Mouse (Mus musculus) hindbrain, embryonic 16.5 days (tissue): ENCODE data around the gene Agtrap. TPM values are rescaled to one million over a fixed set of nuclear protein-coding genes. Genes with fewer than 3 reads are reported as not detected.

Source experiments
- ATAC-seq: fragments of 200-750 bp; cut with Nextera tagmentation; 2 replicates; pipeline ENCODE4 v1.8.0; 2017; ENCODE audit warnings: moderate TSS enrichment, moderate library complexity
- H3K27ac ChIP-seq: fragments of 300-500 bp; sonication (generic); 2 replicates; pipeline ENCODE4 v1.5.1; 2014; ENCODE audit warnings: low read depth, mild to moderate bottlenecking, control low read depth, low read length, moderate library complexity
- H3K27me3 ChIP-seq: fragments of 300-500 bp; sonication (generic); replicated peaks from 2 replicates; pipeline ENCODE4 v1.6.1; 2014; ENCODE audit warnings: low read length; ENCODE audit not compliant: control insufficient read depth, insufficient read depth
- H3K36me3 ChIP-seq: fragments of 300-500 bp; sonication (generic); 2 replicates; pipeline ENCODE4 v1.6.1; 2014; ENCODE audit warnings: mild to moderate bottlenecking, low read length, moderate library complexity, mixed read lengths; ENCODE audit not compliant: control insufficient read depth, insufficient read depth
- H3K4me1 ChIP-seq: fragments of 300-500 bp; sonication (generic); 2 replicates; pipeline ENCODE4 v1.6.1; 2014; ENCODE audit warnings: low read depth, low read length; ENCODE audit not compliant: control insufficient read depth, insufficient read depth
- H3K4me2 ChIP-seq: fragments of 300-500 bp; sonication (generic); 2 replicates; pipeline ENCODE4 v1.6.1; 2014; ENCODE audit warnings: mild to moderate bottlenecking, low read length, control low read depth, moderate library complexity
- H3K4me3 ChIP-seq: fragments of 300-500 bp; sonication (generic); 2 replicates; pipeline ENCODE4 v1.5.1; 2014; ENCODE audit warnings: mild to moderate bottlenecking, low read length, control low read depth, moderate library complexity
- H3K9ac ChIP-seq: fragments of 300-500 bp; sonication (generic); 2 replicates; pipeline ENCODE4 v1.6.1; 2014; ENCODE audit warnings: low read depth, mild to moderate bottlenecking, control low read depth, low read length, moderate library complexity
- H3K9me3 ChIP-seq: fragments of 300-500 bp; sonication (generic); 2 replicates; pipeline ENCODE4 v1.6.1; 2014; ENCODE audit warnings: mild to moderate bottlenecking, low read length, moderate library complexity; ENCODE audit not compliant: control insufficient read depth
- WGBS: fragments of 180-500 bp; shearing (Covaris S2); extraction: QIAGEN DNeasy Blood & Tissue Kit; methylation state at CpG from one replicate; pipeline ENCODE4 v1.1.7; 2014; 5-methylcytosine and 5-hydroxymethylcytosine counted together
- polyA plus RNA-seq: library from polyadenylated mRNA; unstranded; fragments of >200 nt; fragmentation: Nextera tagmentation; extraction: Ambion mirVana; gene quantifications from 2 replicates; pipeline ENCODE4 v1.2.1, GENCODE M21; 2015

Gene Agtrap
- polyA plus RNA-seq, 1 experiment from 2014 or later, result 7.4 TPM

DNA sequence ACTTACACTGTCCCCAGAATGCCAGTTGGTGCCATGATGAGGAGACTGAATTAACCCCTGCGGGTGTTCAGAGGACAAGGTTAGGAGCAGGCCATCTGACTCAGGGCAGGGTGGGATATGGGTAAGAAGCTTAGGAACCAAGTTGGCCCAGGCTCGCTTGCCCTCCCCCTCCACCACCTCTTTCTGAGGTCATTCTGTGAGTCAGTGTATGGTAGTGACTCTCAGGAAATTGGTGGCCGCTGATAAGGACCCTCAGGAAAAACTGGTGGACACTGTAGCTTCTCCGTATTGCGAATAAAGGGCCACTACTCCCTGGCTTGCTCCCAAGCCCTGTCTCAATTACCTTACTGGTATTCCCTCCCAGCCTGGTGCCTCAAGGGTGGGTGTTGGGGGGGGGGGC lies 21.4 kb upstream of the Agtrap start:
- 82% methylated on average over 5 of the region's 5 CpGs for WGBS
- H3K4me2 ChIP-seq, result no peak overlapping the region
- no peak overlapping the region for H3K9ac ChIP-seq
- H3K36me3 ChIP-seq, result peaks cover 4% of the 10 kb centered on the region; the same call in 1 of the 2 replicates
- no peak overlapping the region for H3K27ac ChIP-seq
- no peaks in the 10 kb centered on the region for H3K4me1 ChIP-seq
- ATAC-seq, result no peak
- H3K9me3 ChIP-seq, result no peaks in the 10 kb centered on the region
- H3K4me3 ChIP-seq, result no peak overlapping the region
- no peaks in the 10 kb centered on the region for H3K27me3 ChIP-seq

DNA sequence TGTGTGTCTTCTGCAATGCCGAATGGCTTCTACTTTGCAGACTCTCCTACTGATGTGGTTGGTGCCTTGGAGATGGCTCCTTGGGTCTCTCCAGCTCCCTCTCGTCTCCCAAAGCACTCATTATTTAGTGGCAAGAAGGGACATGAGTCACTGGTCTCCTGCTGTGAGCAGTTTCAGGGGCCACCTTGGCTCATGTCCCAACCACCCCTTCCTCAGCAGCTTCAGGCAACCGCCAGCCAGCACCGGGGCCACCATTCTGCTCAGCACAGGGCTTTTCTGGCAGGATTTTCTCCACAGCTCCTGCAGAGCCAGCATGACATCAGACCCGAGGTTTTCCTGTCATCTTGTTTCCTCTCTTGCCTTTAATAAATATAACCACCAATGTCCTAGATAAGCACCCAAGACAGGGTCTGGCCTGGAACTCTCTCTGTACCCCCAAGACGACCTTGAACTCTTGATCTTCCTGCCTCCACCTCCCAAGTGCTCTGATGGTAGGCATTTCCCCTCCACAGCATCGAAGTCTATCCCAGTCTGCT lies 20.8 kb upstream of the Agtrap start:
- Histone ChIP-seq H3K27ac (peak overlapping the region; percentile 11), H3K27me3 (no peaks in the 10 kb centered on the region), H3K4me1 (no peaks in the 10 kb centered on the region), H3K4me3 (no peak overlapping the region), H3K9me3 (no peaks in the 10 kb centered on the region), H3K4me2 (no peak overlapping the region), H3K36me3 (peaks cover 4% of the 10 kb centered on the region; the same call in 1 of the 2 replicates), H3K9ac (no peak overlapping the region)
- peak; percentile 22; the same call in 1 of the 2 replicates for ATAC-seq
- WGBS, result 51% methylated on average over 7 of the region's 7 CpGs

DNA sequence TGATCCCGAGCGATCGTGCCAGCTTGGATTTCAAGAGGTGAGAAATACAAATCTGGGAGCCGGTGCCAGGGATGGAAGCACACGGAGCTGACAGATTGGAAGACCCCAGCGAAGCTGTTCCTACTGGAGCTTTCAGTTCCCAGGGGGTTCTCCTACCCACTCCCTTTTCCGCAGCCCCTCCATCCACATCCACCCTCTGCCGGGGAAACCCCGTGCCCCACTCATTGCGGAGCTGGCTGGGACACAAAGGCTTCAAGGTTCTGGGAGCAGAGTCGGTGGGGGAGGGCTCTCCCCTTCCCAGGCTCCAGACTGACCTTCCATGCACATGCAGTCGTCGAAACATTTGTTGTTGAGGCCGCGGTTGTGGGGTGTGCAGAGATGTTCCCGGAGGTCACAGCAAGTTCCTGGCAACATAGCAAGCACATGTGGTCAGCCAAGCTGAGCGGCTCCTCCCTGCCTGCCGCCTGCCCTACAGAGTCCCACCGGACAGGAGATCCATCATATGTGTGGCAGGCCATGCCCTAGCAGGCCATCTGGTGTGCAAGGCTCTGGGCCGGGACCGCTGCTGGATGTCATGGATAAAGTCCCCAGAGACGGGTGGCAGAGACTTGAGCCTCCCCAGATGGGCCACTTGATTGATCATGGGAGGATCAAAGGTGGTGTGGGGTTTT lies 19.9 kb upstream of the Agtrap start:
- Histone ChIP-seq H3K4me1 (no peaks in the 10 kb centered on the region), H3K4me2 (no peak overlapping the region), H3K4me3 (no peak overlapping the region), H3K9ac (no peak overlapping the region), H3K9me3 (no peaks in the 10 kb centered on the region), H3K36me3 (peaks cover 4% of the 10 kb centered on the region; the same call in 1 of the 2 replicates), H3K27me3 (no peaks in the 10 kb centered on the region), H3K27ac (peak overlapping the region; percentile 11; the same call in 1 of the 2 replicates)
- peak; percentile 74 for ATAC-seq
- WGBS, result 32% methylated on average over 22 of the region's 22 CpGs

DNA sequence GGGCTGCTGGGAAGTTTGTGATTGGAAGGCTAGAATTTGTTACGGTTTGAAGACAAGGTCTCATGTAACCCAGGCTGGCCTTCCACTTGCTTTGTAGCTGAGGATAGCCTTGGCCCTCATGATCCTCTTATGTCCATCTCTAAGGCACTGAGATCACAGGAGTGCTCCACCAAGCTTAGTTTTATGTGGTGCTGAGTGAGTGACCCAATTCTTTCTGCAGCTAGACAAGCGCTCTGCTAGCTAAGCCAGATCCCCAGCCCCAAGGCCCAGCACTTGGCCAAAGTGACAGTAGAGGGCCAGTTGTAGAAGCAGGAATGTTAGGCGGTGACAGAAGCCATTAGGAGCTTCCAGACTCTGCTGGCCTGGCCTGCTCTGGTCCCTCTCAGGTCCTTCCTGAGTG lies 16.3 kb upstream of the Agtrap start:
- Histone ChIP-seq H3K36me3 (no peaks in the 10 kb centered on the region), H3K4me2 (no peak overlapping the region)

DNA sequence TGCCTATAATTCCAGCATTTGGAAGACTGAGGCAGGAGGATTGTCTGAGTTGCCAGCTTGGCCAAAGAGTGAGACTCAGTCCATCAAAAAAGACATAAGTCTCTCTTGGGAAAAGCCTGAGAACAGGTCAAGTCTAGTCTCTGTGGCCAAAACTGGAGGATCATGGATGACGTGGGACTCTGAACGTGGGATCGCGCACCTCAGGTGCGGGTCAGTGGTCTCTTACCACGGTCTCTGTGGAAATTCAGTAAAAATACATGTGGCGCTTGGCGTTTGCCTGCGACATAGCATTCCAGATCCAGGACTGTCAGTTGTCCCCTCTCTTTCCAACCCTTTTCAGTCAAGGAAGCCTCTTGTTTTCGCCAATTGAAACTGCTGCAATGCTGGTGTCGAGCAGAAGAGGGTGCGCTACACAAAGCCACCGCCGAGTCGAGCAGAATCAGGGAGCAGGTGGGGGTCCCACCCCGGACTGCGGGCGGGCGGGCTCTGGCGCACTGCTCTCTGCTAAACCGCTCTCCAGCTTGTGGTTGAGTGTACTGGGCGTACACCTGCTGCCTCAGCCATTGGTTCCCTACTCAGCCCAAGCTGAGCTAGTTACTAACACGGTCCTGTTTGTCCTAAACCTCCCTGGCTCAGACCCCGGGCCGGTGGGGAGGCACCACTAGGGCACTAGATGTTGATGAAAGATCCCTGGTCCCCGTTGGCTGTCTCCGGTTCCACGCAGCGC lies 14.1 kb upstream of the Agtrap start:
- WGBS, result 18% methylated on average over 29 of the region's 29 CpGs
- no peaks in the 10 kb centered on the region for H3K27me3 ChIP-seq
- peak overlapping the region; percentile 30 for H3K4me3 ChIP-seq
- peak overlapping the region; percentile 54 for H3K9ac ChIP-seq
- H3K36me3 ChIP-seq, result no peaks in the 10 kb centered on the region
- ATAC-seq, result peak; percentile 87
- H3K4me1 ChIP-seq, result peaks cover 12% of the 10 kb centered on the region
- no peaks in the 10 kb centered on the region for H3K9me3 ChIP-seq
- H3K27ac ChIP-seq, result peak overlapping the region; percentile 71
- H3K4me2 ChIP-seq, result peak overlapping the region; percentile 56

More for the DNA sequence above, 16.3 kb upstream of the Agtrap start:
- Histone ChIP-seq H3K9ac (no peak overlapping the region), H3K9me3 (no peaks in the 10 kb centered on the region), H3K4me1 (peaks cover 10% of the 10 kb centered on the region), H3K27me3 (no peaks in the 10 kb centered on the region), H3K4me3 (no peak overlapping the region), H3K27ac (no peak overlapping the region)
- no peak for ATAC-seq
- WGBS, result 92% methylated on average over 3 of the region's 3 CpGs

DNA sequence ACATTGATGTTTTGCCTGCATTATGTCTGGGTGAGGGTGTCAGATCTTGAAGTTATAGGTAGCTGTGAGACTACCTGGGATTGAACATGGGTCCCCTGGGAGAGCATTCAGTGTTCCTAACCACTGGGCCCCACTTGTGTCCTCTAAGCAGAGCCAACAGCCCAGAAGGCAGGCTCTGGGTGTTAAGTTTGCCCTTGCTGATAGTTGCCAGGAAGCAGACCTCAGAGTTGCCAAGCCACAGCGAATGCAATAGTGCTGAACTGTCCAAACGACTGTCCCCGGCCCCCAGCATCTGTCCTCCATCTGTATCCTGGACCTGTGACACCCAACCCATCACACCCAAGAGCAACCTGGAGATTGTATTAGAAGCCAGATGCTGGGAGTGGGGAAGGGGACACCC lies 10.8 kb upstream of the Agtrap start:
- ATAC-seq, result no peak
- H3K27me3 ChIP-seq, result no peaks in the 10 kb centered on the region
- no peaks in the 10 kb centered on the region for H3K9me3 ChIP-seq
- 78% methylated on average over 3 of the region's 3 CpGs for WGBS
- H3K4me1 ChIP-seq, result peaks cover 12% of the 10 kb centered on the region
- no peak overlapping the region for H3K4me3 ChIP-seq
- H3K4me2 ChIP-seq, result no peak overlapping the region
- H3K27ac ChIP-seq, result no peak overlapping the region
- H3K9ac ChIP-seq, result no peak overlapping the region
- no peaks in the 10 kb centered on the region for H3K36me3 ChIP-seq

DNA sequence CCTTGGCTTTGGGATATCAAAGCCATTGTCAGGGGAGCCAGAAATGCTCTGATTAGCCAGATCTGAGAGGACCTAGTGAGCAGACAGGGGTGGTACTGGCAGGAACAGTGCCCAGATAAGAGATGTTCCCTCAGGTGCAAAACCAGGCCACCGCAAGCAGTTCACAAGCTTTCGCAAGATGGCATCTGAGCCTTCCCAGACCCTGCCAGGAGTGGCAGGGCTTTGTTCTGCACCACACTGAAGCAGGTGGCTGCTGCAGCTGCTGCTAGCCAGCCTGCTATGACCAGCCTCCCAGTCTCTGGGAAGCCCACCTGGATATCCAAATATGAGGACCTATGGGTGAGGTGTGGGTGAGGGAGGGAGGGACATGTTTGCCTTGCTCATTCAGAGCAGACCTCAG lies 10.1 kb upstream of the Agtrap start:
- Histone ChIP-seq H3K27me3 (no peaks in the 10 kb centered on the region), H3K4me1 (peaks cover 12% of the 10 kb centered on the region), H3K9ac (no peak overlapping the region), H3K4me3 (no peak overlapping the region), H3K36me3 (no peaks in the 10 kb centered on the region), H3K9me3 (no peaks in the 10 kb centered on the region), H3K27ac (0 out of 2 replicates have a peak overlapping the region, but pooled peaks have one; percentile 0), H3K4me2 (no peak overlapping the region)
- WGBS, result 87% methylated on average over 2 of the region's 2 CpGs
- no peak for ATAC-seq

DNA sequence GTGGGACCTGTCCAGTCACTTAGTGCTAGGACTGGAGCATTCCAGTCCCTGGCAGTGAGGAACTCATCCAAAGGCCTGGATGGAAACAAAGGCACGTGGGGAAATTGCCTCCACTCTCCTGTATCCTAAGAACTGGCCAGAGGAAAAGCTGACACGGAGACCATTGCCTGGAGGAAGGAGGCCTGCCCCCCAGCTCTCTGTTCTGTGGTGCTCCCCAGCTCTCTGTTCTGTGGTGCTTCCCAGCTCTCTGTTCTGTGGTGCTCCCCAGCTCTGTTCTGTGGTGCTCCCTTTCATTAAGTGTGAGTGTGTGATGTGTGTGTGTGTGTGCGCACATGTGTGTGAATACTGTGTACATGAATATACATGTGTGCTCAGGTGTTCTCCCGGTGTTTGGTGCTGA lies 7.2 kb upstream of the Agtrap start:
- H3K36me3 ChIP-seq, result no peaks in the 10 kb centered on the region
- ATAC-seq, result no peak
- H3K4me3 ChIP-seq, result no peak overlapping the region
- H3K27me3 ChIP-seq, result no peaks in the 10 kb centered on the region
- H3K4me2 ChIP-seq, result no peak overlapping the region
- no peaks in the 10 kb centered on the region for H3K9me3 ChIP-seq
- peaks cover 2% of the 10 kb centered on the region; the same call in 1 of the 2 replicates for H3K4me1 ChIP-seq
- no peak overlapping the region for H3K9ac ChIP-seq
- WGBS, result 74% methylated on average over 4 of the region's 4 CpGs
- no peak overlapping the region for H3K27ac ChIP-seq

DNA sequence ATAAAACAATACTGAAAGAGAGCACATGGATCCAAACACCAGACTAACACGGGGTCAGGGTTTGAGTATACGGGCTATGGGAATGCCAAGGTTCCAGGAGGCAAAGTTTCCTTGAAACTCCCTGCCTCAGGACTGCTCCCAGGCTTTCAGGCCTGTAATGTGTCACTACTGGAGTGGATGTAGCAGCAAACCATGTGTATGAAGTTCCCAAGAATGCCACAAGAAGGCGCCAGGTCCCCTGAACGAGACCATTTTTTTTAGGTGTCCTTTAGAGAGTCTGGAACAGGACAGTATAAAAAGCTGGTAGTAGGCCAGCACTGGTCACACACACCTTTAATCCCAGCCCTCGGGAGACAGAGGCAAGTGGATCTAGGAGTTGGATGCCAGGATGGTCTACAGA lies 6.3 kb upstream of the Agtrap start:
- Histone ChIP-seq H3K4me3 (no peak overlapping the region), H3K9ac (no peak overlapping the region), H3K27ac (no peak overlapping the region), H3K36me3 (no peaks in the 10 kb centered on the region), H3K4me2 (no peak overlapping the region), H3K27me3 (no peaks in the 10 kb centered on the region), H3K9me3 (no peaks in the 10 kb centered on the region), H3K4me1 (peaks cover 2% of the 10 kb centered on the region; the same call in 1 of the 2 replicates)
- no peak for ATAC-seq
- 82% methylated on average over 5 of the region's 5 CpGs for WGBS
